Mouse (Mus musculus) G1E (cell line): ENCODE measurements around the gene Tcp10c.
"Not testable (repeated sequence)": the region's sequence is repeated elsewhere in the genome, so short reads cannot be mapped to it uniquely, and the experiment has no call there.

Experiments used
- CTCF ChIP-seq: IDR thresholded peaks from 2 replicates; pipeline ENCODE4 v1.5.1; 2012; ENCODE audit warnings: low read depth, low read length, inconsistent platforms, mixed read lengths
- GATA1 ChIP-seq: IDR thresholded peaks from 2 replicates; pipeline ENCODE4 v1.6.1; 2012; ENCODE audit warnings: borderline replicate concordance, low read length, inconsistent platforms, mixed read lengths
- GATA2 ChIP-seq: IDR thresholded peaks from 2 replicates; pipeline ENCODE4 v1.6.1; 2012; ENCODE audit warnings: low read depth, low read length, inconsistent platforms, borderline replicate concordance
- POLR2AphosphoS5 ChIP-seq: IDR thresholded peaks from 2 replicates; pipeline ENCODE4 v1.6.1; 2012; ENCODE audit warnings: low read depth, low read length, inconsistent platforms; ENCODE audit not compliant: insufficient replicate concordance
- TAL1 ChIP-seq: conservative IDR thresholded peaks from 2 replicates; pipeline ENCODE4 v1.6.1; 2012; ENCODE audit warnings: low read depth, low read length, inconsistent platforms, mixed read lengths

GRCm38 (mm10) chr17:13337931-13338330 lies 16.4 kb upstream of the Tcp10c start:
- not testable (repeated sequence) for TF ChIP-seq CTCF, POLR2AphosphoS5, TAL1, GATA1, GATA2
